Mouse (Mus musculus) sigmoid colon, adult 10 weeks (tissue): ENCODE data around the gene Fmc1. TPM values are rescaled to one million over a fixed set of nuclear protein-coding genes. Genes with fewer than 3 reads are reported as not detected.

Experiments used
- polyA plus RNA-seq: library from polyadenylated mRNA; stranded (reverse); fragments of 350-450 nt; fragmentation: Illumina TruSeq; extraction: RNeasy Lipid Tissue Mini Kit (QIAGEN cat#74804); gene quantifications from one replicate; pipeline ENCODE4 v1.2.3, GENCODE M21; 2014; ENCODE audit warnings: low read depth, low replicate concordance

The Fmc1 gene
- 1.3 TPM for polyA plus RNA-seq

DNA sequence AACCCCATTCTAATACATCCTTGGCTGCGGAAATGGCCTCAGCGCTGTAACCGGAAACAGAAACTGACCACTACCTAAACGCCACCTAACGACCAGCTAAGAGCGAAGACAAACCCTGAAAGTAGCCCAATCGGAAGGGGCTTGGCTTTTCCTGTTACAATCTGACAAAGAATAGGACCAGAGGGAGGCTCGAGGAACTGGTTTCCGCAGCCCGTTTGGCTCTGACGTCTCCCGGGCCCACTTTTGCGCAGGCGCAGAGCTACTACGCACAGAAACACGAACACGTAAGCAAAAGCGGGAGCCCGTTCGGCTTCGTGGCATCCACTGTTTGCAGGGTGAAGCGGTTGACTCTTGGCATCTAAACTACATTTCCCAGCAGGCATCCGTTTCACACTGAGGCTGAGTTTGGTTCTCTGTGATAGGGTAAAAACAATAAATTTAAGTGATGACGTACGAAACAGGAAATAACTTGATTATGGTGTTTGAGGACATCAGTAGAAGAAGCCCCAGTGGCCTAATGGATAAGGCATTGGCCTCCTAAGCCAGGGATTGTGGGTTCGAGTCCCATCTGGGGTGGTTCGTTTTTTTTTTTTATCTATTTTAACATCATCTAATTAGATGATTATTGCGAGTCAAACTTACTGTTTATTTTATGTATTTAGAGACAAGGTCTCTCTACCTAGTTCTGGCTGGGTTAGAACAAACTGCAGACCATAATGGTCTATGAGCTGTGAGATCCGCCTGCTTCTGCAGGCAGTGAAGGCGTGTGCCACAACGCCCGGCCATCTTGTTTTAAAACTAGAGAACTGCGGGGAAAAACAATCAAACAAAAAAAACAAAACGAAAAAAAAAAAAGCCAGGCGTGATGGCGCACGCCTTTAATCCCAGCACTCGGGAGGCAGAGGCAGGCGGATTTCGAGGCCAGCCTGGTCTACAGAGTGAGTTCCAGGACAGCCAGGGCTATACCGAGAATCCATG is at the start of gene Fmc1:
Gene Fmc1, plus strand, starts transcription at position 75 of the 978 bp plus-strand sequence.

DNA sequence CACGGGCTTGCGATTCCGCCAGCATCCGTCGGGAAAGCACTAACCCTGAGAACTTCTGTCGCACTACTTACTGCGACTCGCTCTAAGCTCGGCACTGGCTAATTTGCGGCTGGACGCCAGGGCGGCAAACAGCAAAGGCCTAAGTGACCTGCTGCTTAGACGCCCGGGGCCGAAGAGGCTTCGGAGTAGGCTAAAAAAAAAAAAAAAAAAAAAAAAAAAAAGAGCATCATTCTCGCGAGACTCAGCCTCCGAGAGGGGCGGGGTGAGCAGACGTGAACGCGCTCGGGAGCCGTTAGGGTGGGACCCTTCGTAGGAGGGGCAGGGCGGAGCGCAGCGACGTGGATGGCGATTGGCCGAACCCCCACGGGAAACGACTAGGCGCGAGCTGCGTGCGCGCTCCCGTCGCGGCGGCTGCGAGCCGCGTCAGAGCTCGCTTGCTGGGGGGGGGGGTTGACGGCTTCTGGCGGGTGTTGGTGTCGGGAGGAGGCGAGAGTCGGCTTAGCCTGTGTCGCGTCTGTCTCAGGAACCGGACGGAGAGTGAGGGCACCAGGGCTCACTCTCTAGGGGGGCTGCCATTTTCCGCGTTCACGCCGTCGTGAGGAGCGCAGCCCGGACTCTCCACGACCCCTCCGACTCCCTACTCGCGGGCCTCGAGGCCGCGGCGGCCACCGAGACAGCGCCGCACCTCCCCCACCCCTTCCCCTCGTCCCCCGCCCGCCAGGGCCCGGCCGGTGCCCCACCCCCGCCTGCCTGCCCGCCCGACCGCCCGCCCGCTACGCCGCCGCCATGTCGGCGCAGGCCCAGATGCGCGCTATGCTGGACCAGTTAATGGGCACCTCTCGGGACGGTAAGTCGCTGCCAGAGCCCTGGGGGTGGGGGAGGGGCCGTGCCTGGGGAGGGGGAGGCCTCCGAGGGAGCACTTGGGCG is 18.0 kb downstream of the Fmc1 start, which contains the start of gene Luc7l2:
Gene Luc7l2, plus strand, starts transcription at position 273 of the 927 bp plus-strand sequence.

Other genes with a start within 250 kb of the Fmc1 start
- 3.9 TPM for gene Zc3hav1l, start 234.2 kb upstream of the Fmc1 start, polyA plus RNA-seq
- 82.5 TPM for gene Zc3hav1, start 178.9 kb upstream of the Fmc1 start, polyA plus RNA-seq
- gene Ttc26, start 152.0 kb upstream of the Fmc1 start, polyA plus RNA-seq = 3.4 TPM
- 52.6 TPM for gene Ubn2, start 99.6 kb upstream of the Fmc1 start, polyA plus RNA-seq
- gene Luc7l2, start 17.8 kb downstream of the Fmc1 start, polyA plus RNA-seq = 647 TPM
- 0.13 TPM for gene Klrg2, start 103.7 kb downstream of the Fmc1 start, polyA plus RNA-seq
- not detected for gene Clec2l, start 129.6 kb downstream of the Fmc1 start, polyA plus RNA-seq